Mouse (Mus musculus) spleen, adult 18-20 months (tissue): ENCODE measurements around the gene Fancd2.

Experiments used
- DNase-seq, 2 experiments: peaks; one replicate each; pipeline ENCODE4 v3.0.0; 2022; ENCODE audit warnings: mixed read lengths in 2 of 2

Gene Fancd2

DNA sequence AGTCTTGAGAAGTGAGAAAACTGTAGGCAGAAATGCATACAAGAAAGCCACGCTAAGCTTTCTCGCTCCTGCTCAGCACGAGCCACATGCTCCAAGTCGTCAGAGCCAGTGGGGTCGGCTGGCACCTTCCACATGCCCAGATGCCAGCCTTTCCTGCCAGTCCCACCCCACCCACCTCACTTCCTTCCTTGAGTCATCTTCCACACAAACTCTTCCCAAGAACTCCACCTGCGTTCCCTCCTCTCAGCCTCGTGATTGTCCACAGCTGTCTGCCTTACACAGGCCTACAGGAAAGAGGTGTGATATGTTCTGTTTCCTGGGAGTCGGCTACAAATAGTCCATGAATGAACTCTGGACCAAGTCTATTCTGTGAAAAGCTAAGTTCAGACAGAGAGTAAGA, 8.1 kb upstream of the Fancd2 start:
- no peak for DNase-seq

DNA sequence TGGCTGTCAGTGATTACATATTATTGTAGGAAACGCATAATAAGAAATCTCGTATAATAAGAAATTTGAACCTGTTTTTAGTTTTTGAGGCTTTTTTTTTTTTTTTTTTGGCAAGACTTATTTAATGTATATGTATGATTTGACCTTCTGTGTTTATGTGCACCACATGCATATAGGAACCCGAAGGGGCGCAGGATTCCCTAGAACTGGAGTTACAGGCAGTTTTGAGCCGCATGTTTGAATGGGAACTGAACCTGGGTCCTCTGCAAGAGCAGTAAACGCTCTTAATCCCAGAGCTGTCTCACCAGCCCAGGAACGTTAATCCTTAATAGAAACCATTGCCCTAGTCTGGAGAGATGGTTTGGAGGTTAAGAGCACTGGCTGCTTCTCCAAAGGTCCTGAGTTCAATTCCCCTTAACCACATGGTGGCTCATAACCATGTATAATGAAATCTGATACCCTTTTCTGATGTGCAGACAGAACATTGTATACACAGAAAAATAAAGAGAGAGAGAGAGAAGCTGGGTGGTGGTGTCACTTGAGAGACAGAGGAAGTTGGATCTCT, 440 bp downstream of the Fancd2 start:
- no peak for DNase-seq

DNA sequence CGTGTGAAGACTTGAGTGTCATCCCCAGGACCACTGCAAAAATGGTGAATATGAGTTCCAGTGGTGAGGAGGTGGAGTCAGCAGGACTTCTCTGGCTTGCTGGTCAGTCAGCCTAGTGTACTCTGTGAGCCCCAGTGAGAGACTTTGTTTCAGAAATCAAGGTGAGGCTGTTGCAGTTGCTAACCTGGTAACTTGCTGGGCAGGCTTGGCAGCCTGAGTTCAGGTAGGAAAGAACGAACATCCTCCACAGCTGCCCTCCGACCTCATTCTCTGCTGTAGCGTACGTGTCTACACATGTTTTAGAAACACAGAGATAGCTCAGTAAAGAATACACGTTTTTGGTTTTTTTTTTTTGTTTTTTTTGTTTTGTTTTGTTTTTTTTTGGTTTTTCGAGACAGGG, 3.4 kb downstream of the Fancd2 start:
- DNase-seq: no peak

DNA sequence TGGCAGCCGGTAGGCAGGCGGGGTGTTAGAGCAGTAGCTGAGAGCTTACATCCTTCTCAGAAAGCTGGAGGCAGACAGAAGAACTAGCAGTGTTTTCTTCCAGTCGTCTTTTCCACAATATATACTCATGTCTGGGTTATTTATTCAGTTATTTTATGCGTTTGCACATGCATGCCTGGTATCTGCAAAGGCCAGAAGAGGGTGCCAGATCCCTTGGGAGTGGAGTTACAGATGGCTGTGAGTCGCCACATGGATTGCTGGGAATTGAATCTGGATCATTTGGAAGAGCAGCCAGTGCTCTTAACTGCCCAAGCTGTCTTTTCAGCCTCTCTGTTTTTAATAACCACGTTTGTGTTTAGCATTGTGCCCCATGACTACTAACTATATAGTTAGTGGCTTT, 10.1 kb downstream of the Fancd2 start:
- DNase-seq: no peak

DNA sequence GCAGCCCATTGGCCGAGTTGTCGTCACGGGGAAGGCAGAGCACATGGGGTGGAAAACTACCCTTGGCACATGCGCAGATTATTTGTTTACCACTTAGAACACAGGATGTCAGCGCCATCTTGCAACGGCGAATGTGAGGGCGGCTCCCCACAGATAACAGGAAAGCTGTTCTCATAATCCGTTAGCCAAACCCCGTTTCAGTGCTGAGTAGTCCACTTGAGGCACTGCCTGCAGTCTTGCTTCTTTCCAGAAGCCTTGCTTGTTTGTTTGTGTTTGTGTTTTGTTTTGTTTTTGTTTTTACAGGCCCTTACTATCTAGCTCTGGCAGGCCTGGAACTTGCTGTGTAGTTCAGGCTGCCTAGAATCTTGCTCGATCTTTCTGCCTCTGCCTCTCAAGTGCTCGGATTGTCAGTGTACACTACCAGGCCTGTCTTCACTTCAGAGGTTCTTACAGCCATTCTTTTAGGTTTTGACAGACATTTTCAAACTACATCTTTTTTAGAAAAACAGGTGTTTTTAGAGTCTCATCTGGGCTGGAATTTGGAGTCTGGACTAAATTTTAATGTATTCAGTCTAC, 12.5 kb downstream of the Fancd2 start:
- DNase-seq: no peak

DNA sequence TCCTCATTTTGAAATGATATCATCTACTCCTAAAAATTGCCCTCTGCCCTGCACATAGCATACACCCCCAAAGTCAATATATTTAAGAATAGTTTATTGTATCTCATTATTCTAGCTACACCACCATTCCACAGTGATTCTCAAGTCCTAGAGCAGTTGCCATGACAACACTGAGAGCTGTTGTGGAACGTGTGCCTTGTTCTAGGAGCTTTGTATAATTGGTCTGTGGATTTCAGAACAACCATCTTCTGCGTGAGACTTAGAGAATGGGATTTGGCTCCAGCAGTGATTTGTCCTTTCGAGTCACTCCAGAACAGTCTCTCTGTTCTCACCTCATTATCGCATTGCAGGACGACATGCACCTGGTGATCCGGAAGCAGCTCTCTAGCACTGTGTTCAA, 28.3 kb downstream of the Fancd2 start:
- DNase-seq: no peak

DNA sequence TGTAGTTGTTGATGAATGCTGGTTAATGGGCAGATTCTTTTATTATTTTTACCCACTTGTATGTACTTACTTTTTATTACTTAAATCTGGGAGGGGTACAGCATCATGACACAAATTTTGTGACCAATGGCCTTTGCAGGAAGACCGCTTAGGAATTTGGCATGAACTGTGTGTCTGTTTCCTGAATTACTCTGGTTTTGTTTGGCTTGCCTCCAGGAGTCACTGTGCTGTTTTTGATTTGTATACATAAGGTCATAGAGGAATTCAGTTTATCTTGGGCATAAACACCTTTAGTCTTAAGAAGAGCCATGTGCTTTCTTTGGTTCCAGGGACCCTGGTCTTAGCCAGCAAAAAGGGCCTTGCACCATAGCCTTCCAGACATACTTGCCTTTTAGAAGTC, 33.1 kb downstream of the Fancd2 start:
- no peak for DNase-seq

DNA sequence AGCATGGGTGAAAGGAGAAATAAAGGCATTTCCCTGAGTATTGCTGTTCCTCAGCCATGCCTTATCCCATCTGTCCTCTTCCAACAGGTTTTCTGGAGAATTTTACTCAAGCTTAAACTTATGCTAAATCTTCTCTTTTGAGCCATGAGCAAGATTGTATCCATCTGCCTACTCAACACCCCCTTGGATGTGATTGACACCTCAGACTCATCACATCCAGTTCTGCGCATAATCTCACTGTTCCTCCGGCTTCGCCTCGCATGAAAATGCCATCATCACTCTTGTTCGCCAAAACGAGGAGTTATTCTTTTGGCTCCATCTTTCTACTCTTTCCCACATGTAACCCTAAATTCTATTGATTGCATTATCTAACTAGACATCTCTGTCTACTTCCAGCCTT, 44.6 kb downstream of the Fancd2 start:
- DNase-seq: no peak

DNA sequence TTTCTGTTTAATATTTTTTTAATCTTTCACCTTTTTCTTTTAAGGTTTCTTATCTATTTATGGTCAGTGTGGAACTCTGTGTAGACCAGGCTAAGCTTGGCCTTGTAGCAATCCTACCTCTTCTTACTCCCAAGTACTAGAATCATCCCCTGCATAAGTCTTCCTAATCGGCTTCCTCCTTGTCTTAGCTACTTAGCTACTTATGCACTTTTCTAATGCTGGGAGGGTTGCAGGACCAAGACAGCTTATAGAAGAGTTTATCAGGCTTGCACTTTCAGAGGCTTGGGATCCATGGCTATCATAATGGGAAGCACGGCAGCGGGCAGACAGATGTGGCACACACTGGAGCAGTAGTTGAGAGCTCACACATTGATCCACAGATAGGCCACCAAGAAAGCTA, 47.8 kb downstream of the Fancd2 start:
- no peak for DNase-seq

DNA sequence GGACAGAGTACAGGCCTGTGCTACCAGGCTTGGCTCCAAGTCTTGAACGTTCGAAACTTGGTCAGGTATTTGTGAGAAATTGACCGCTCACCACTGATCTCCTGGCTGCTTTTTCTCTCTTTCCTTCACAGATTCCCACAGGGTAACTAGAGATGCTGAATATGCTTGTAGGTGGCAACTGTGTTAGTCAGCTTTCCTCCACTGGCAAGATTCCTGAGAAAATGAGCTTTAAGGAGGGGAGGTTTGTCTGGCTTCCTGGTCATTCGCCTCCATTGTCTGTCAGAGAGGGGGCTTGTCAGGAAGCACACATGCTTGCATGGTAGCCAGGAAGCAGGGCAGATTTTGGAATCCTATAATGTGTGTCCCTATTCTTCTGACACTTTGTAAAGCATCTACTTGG, 51.5 kb downstream of the Fancd2 start:
- DNase-seq: no peak

DNA sequence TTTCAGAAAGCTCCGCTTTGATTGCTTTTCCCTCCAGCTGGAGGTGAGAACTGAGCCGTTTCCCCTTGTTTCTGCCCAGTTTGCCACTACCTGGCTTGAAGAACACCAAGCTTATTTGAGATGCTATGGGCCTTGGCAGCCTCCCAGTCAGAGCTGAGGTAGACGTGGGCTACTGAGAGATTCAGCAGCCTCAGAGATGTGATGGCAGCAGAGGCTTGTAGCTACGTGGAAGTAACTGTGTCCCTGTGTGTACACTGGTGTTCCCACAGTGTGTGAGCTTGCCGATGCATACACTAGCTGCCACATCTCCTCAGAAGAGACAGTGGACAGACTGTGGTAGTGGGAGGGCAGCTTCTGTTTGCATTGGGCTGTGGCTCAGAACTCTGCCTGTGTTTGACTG, 53.6 kb downstream of the Fancd2 start:
- no peak for DNase-seq

DNA sequence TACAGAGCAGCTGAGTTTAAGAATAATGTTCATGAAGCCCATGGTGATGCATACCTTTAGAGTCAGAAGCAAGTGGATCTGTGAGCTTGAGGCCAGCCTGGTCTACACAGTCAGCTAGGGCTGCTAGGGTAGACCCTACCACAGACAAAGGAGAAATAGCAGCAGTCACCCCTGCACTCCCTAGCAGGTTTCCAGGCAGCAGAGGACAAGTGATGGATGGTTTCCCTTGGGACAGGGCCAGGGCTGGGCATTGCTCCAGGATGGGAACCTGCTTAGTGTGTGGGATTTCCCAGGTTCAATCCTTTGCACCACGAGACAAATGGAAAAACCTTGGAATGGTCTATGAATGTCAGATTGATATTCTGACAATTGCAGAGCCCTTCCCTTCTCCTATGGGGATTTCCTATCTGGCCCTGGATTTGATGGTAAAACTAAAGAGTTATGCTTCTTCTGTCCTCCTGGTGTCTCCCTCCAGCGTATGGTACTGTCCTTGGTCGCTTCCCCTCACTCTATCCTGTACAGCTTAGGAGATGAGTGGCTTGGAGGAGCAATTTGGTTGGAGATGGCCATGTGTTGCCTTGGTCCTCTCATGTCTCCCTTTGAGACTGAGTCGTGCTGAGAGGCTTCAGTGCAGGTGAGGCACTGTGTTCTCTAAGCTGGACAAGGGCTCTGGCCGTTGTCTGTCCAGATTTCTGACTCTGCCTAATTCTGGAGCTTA, 55.1 kb downstream of the Fancd2 start:
- DNase-seq: peak in 1 of 2 experiments; percentile 6

DNA sequence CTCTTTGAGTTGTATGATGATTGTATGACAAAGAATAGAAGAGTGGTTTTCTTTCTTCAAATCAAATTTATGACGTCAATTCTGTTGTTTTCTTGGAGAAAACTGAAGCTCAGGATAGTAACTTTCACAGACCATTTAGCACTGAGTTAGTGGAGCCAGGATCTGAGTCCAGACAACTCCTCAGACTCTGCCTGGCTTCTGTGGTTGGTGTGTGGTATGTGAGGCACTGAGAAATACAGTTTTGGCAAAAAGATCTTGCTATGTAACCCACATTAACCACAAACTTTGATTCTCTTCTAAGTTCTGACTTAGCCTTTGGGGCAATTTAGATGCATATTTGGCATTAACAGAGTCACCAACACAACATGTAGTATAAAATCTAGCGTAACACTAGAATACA, 61.2 kb downstream of the Fancd2 start:
- DNase-seq: no peak

DNA sequence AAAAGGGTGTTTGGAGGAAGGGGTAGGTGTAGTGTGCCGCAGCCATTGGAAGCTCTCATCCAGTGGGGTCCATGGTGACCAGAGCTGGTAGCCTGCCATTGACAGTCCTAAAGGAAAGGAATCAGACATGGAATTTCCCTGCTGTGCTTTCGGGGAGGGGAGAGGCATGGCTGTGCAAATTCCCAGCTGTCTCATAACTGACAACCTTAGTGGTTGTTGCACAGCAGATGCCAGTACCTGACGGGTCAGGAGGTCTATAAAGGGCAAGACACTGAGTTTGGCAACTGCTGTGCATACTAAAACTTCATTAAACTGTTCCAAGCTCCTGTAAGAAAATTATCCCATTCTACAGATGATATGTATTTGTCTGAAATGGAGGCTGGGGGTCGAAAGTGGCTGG, 66.5 kb downstream of the Fancd2 start:
- DNase-seq: no peak

DNA sequence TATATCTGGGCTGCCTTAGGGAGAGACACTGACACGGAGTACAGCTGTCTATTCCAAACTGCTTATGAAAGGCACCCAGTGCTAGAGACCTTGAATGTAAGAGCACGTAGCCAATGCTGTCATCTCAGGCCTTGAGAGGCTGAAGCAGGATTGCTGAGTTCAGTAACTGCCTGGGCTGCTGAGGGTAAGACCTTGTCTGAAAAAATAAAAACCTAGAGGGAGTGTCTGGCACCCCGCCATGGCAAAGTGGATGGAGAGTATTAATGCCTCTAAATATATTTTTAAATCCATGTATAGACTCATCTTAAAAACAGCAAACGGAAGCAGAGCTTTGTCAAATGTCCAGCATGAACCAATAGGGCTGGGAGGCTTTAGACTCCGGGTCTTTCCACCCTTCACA, 68.4 kb downstream of the Fancd2 start:
- no peak for DNase-seq

DNA sequence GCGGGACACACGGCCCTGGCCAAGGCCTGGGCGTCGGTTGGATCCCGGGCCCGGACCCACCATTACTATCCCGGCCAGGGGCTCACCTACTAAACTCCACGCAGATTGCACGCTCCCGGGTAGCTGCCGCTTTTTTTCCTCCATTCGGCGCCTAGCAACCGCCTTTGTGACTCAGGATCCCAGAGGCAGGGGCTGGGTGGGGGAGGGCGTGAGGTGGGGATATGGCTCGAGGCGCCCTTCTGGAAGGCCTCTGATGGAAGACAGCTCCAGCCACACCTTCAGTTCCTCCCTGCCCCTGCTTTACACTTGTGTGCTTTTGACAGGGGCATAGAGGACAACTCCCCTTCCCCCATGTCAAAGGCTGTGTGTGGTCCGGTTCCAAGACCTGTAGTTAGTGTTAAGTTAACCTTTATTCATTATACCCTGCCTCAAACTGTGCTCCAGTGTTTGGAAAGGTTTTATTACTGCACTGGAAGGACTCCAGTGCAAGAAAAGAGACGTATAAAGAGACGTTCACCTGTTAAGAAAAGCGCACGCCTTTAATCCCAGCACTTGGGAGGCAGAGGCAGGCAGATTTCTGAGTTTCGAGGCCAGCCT, 69.2 kb downstream of the Fancd2 start, which contains the start of gene Fancd2os:
Gene Fancd2os, minus strand, starts transcription at position 173 of the 597 bp plus-strand sequence.
- DNase-seq: no peak

DNA sequence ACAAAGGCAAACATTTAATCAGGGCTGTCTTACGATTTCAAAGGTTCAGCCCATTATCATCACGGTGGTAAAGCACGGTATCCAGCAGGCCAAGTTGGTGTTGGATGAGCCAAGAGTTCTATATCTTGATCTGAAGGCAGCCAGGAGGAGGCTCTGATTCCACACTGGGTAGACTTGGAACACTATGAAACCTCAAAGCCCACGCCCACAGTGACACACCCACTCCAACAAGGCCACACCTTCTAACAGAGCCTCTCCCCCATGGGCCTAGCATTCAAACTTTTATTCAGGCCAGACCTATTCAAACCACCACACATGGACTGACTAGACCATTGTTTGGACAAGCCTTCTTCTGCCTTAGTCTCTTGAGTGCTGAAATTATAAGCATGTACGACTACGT, 71.3 kb downstream of the Fancd2 start:
- no peak for DNase-seq

DNA sequence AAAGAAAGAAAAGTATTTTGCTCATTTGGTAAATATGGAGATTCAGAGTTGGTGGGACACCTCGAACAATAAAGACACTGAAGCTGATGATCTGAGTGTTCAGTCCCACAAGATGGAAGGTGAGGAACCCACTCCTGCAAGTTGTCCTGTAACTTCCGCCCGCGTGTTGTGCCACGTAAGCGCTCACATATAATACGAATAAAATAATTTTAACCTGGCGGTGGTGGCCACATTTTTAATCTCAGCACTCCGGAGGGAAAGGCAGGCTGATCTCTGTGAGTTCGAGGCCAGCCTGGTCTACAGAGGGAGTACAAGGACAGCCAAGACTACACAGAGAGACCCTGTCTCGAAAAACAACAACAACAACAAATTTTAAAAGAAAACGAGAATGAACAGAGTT, 72.5 kb downstream of the Fancd2 start:
- DNase-seq: no peak

DNA sequence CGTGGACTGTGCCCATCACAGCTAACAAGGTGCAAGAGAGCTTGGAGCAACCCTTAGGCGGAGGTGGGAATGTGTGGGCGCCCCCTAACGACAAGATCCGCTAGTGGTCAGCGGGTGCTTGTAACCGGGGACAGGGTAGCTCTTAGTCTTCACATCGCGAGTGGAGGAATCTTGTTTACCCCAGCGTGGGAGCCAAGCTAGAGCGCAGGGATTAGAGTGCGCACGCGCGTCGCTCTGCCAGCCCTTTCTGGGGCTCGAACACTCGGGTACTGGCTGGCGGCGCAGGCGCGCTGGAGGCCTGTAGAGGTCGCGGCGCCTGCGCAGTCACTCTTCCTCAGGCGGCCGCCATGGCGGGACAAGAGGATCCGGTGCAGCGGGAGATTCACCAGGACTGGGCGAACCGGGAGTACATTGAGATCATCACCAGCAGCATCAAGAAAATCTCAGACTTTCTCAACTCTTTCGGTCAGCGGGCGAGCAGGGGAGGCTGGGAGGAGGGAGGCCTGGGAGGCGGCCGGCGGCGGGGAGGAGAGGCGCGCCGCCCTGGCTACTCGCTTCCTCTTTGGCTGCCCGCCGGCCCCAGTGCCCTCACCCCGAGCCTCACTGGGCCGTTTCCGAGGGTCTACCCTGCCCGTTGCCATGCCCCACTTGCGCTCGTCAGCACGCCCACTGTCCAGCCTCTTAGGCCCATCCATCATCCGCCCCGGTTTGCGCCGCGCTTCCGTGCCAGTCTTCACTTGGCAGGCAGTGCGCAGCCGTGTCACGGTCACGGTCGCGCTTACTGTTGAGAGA, 73.1 kb downstream of the Fancd2 start, which contains the start of gene Brk1:
Gene Brk1, plus strand, starts transcription at position 341 of the 792 bp plus-strand sequence.
- DNase-seq: peak; percentile 80 to 85

DNA sequence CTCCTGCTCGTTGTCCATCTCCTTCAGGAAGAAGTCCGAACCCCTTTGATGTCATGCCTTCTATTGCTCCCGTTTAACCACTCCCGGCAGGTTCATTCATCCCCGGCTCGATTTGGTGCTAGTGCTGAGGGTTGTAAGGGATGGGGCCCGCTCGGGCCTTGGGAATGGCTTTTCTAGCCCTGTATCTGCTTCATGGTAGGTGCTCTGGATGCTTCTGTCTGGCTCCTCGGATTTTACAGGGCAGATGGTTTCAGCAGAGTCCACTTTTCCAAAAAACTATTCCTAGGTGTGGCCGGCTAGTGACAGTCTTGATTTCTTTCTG, 73.7 kb downstream of the Fancd2 start:
- no peak for DNase-seq

DNA sequence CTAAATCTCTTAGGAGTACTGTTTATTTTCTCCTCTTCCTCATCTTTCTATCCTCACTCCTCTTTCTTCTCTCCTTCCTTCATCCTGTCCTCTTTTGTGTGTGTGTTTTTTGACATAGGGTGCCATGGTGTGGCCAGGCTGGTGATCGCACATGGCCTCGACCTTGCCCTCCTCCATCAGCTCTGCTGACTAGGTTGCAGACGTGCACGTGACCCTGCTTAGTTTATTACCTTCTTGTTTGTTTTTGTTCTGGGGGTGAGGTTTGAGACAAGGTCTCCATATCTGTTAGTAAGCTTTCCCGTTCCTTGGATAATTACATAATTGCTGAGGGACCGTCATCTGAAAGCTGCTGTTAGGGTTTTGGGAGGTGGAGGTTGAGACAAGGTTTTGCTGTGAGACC, 77.4 kb downstream of the Fancd2 start:
- DNase-seq: no peak

DNA sequence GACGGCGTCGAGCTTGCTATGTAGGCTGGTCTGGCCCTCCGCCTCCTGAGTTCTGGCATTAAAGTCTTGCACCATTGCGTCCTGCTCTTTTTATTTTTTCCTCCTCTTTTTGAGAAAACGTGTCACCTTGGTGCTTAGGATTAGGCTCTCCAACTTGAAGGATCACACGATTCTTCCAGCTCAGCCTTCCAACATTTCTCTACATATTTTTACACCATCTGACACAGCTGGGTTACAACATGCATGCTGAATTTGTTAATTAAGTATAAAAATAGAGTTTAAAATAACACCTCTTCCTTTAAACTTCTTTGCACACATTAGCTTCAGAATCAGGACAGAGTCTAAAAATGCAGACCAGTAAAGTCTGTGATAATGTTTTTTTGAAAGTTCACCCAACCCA, 77.8 kb downstream of the Fancd2 start:
- no peak for DNase-seq

DNA sequence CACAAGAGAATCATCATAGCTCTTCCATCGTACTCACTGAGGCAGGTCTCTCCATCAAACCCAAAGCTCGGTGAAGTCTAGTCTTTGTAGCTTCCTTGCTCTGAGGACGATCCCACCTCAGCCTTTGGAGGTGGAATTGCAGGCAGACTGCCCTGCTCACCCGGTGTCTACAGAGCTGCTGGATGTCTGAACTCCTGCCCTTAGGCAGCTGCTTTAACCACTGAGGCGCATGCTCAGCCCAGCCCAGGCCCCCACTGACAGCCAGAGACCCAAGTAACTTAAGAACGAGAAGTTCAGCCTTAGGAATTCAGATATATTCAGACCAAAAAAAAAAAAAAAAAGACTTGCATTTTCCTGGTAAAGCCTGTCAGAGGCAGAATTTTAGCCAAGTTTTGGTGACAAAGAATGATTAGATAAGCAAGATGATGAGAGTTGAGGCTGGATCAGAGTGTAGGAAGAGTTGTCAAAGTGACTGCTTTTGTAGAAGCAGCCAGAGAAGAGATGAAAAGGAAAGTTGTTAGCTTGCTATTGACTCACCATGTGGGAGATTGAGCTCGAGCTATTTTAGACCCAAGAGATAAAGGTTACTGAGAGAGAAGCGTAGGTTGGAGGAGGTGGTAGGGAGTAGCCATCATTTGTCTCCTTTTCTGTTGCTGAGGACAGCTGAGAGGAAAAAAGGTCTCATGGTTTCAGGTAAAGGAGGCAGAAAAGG, 80.9 kb downstream of the Fancd2 start:
- DNase-seq: no peak
